Mouse (Mus musculus) 3T3-L1 (cell line): ENCODE results near the gene Nfyb.
A peak's percentile ranks its signal among the peaks of the same experiment; 100 is the strongest.

Experiments
- DNase-seq: peaks from one replicate; pipeline ENCODE4 v3.0.0-alpha.2; 2015; ENCODE audit warnings: low read depth, low spot score

Gene Nfyb

DNA sequence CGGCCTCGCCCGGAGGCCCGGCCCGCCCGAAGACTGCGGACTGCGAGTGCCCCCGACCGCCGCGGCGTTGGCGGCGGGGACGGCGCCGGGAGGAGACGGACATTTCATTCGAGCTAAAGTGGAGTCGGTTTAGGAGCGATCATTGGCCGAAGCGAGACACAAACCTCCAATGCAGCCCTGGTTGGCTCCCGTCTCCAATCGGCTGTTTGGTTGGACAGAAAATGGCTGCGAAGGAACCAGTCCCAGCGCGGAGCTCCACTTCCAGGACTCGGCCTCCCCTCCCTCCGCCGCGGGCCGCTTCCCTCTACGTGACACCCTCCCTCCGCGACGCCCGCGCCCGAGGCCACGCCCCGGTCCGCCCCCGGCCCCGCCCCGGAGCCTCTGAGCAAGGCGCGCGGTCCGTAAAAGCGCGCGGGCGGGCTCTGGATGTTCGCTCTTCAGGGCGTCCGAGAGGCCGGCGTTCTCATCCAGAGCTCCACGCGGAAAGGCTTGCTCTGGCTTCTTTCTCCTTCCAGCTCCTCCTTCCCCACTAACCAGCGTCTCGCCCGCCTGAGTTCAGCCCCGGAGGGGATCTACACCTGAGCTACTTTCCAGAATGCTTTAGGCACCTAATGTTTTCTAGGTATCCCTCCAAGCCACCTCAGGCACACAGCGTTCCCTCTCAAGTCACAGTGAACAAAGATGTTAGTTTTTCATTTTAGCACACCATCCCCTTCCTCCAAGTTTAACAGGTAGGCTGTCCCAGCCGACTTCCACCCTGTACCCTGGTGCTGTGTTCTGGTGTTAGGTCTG, at the start of gene Nfyb:
Gene Nfyb, minus strand, starts transcription at position 305 of the 792 bp plus-strand sequence.
- peak; percentile 96 for DNase-seq

DNA sequence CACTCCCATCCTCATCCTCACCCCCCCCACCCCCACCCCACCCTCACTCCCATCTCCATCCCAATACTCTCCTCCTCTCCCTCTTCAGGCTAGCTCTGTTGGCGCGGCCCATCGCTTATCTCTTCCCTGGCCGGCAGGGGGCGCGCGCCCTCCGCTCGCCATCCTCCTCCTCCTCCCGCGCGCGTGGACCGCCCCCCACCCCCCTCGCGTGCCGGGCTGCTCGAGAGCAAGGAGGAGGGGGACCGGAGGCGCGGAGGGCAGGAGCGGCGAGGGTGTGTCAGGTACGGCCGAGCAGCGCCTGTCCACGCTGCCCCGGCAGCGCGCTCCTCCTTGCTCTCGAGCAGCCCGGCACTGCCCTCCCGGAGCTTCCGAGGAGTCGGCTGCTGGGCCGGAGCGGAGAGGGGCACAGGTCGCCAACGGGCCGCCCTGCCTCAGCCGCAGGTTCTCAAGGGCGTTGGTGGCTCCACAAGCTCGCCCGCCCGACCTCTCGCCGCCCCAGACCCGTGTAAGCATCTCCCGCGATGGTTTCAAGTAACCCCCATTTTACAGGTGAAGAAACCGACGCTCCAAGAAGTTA, 48.0 kb upstream of the Nfyb start:
- no peak for DNase-seq

DNA sequence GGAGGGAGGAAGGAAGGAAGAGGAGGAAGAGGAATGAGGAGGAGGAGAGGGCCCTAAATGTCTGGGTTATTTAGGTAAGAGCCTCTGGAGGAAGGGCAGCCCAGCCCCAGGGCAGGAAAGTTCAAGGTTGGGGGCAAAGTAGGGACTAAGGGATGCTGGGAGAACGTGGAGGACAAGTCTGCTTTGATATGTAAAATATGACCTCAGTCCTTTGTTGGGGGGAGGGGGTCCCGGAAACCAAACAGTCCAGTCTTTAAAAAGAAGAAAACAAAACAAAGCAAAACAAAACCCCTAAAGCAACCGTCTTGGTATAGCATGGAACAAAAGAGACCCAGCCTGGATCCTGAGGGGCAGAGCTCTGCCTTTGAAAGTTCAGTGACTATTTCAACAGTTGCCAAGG, 45.4 kb upstream of the Nfyb start:
- no peak for DNase-seq

GRCm38 (mm10) chr10:82808891-82809290, 44.9 kb upstream of the Nfyb start:
- no peak for DNase-seq

- DNase-seq, result no peak
Observed at GRCm38 (mm10) chr10:82808155-82808554, 44.2 kb upstream of the Nfyb start.

GRCm38 (mm10) chr10:82807238-82807637, 43.3 kb upstream of the Nfyb start:
- no peak for DNase-seq

DNA sequence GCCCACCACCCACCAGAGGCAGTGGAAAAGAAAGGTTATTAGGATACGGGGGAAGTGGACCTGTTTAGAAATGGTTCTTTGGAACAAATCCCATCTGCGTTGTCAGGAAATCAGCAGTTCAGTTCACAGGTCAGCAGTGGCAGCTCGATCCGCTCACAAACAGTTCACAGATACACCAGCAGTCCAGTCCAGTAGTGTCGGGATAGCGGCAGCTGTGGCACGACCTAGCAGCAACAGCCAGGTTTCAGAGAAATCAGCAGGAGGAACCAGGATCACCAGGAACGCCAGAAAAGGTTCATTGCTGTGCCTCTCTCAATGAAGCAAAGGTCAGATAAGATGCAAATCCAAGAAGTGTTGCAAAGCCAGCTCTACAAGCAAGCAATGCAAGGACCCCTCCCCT, 42.5 kb upstream of the Nfyb start:
- no peak for DNase-seq

DNA sequence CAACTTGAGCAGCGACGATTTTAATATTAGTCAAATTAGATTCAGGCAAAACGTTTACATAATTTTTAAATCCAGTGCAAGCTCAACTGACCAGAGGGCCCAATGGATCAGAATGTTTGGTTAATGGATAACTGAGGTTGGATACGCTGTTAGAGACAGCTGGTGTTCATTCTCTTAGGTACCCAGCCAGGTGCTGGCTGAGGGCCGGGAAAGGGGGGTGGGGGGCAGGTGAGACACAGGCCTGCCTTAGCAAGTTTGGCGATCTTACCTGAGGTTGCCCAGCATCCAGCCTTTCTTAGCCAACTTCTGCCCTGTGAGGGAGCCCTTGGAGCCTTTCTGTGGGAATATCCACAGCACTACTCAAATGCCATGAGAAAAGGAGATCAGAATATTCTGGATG, 41.2 kb upstream of the Nfyb start:
- no peak for DNase-seq

GRCm38 (mm10) chr10:82804396-82804795, 40.5 kb upstream of the Nfyb start:
- peak; percentile 51 for DNase-seq

- DNase-seq, result no peak
Observed at GRCm38 (mm10) chr10:82800094-82800493, 36.1 kb upstream of the Nfyb start.

GRCm38 (mm10) chr10:82798312-82798933, 34.5 kb upstream of the Nfyb start:
- DNase-seq, result no peak

- no peak for DNase-seq
Observed at GRCm38 (mm10) chr10:82797119-82797491, 33.2 kb upstream of the Nfyb start.

- no peak for DNase-seq
Observed at GRCm38 (mm10) chr10:82796471-82797118, 32.7 kb upstream of the Nfyb start.

DNA sequence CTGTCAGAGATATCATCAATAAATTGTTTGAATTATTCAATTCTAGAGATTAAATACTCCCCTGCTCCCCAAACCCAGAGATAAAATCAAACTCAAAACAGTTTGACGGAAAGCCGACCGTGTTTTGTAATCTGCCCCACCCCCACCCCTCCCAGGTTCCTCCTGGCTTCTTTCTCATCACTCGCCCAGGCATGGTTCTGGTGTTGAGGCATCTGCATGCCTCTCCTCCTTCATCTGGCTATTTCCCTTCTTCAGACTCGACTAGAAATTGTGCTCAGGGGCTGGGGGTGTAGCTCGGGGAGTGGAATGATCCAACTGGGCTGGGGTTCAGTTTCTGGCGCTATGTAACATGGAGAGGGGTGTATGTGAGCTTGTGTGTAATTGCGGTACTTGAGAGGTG, 31.8 kb upstream of the Nfyb start:
- DNase-seq, result no peak

DNA sequence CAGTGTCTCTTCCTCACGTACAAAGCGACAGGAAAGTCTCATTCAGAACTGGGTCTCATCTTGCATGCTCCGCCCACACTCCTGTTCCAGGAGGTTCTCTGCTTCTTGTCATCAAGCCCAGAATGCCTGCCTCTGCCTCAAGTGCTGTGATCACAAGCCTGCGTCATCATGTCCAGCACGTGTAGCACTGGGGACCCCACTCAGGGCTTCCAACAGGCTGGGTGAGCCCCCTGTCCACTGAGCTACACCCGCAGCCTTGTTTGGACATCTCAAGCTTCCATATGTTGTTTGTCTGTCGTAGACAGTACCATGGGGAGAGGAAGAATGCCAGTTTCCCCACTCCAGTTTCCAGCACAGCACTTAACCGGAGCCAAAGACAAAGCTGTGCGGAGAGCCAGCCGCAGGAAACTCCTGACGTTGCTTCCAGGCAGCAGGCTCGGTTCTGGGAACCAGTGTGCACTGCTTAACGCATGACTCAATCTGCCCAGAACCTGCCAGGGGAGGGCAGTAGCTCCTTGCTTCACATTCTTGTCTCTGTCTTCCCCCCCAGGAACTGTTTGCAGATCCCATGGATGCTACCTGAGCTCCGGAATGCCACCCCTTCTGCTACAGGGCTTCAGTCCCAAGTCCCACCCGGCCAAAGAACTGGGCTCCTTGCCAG, 31.3 kb upstream of the Nfyb start:
- peak; percentile 83 for DNase-seq

DNA sequence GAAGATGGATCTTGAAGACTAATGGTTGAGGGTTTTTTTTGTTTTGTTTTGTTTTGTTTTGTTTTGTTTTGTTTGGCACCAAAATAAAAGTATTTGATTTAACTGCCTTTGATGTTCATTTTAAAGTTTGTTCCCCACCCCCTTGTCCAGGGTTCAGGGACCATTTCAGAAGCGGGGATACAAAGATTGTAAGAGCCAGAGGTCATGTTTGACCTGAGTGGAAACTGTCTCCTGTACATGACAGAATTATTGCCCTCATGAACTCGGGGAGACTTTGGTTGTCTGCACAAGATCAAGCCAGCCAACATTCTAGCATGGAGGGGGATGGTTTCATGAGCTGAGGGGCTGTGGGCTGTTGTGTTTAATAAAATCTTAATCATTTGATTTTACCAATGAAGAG, 28.4 kb upstream of the Nfyb start:
- DNase-seq, result no peak

DNA sequence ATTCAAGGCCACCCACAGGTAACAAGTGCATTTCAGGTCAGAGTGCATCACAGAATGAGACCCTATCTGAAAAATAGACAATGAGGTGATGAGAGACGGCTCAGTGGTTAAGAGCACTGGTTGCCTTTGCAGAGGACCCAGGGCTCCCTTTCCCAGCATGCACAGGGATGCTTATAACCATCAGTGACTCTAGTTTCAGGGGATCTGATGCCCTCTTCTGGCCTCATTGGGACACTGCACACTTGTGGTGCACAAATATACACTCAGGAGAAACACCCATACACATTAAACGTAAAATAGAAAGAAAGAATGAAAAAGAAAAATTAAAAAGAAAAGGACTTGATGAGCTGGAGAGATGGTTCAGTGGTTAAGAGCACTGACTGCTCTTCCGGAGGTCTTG, 27.8 kb upstream of the Nfyb start:
- no peak for DNase-seq

DNA sequence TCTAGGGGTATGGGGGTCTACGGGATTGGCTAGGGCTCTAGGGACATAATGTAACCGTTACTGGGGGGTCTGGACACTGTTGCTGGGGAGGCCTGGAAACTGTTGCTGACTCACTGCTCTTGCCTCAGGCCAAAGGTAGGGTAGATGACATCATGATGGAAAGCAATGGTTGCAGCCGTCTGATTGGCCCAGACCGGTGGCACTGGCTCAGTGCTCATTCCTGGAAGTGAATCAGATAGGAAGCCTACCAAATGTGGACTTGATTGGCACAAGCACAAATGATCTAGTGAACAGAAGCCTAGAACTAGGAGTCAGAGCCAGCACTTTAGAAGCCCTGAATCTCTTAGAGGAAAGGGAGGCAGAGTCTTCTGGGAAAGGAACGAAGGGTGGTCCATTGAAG, 26.6 kb upstream of the Nfyb start:
- DNase-seq, result peak; percentile 64

DNA sequence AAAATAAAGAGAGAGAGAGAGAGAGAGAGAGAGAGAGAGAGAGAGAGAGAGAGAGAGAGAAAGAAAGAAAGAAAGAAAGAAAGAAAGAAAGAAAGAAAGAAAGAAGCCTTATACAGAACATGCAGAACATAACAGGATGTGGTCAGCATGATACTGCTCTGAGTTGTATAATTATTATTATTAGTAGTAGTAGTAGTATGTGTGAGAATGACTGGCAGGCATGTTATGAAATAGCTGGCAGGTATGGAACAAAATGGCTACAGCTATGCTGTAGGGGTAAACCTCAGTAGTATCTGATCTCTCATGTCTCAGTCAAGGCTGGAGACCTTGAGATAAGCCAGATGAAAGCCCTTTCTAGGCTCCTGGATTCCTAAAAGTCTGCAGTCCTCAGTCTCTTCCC, 25.2 kb upstream of the Nfyb start:
- no peak for DNase-seq

- no peak for DNase-seq
Observed at GRCm38 (mm10) chr10:82782472-82782871, 18.5 kb upstream of the Nfyb start.

GRCm38 (mm10) chr10:82780816-82781215, 16.9 kb upstream of the Nfyb start:
- DNase-seq, result no peak

GRCm38 (mm10) chr10:82780322-82780721, 16.4 kb upstream of the Nfyb start:
- peak; percentile 72 for DNase-seq
